Mouse (Mus musculus): Measurements from ENCODE around the gene Pars2. TPM values are rescaled to one million over a fixed set of nuclear protein-coding genes. Genes with fewer than 3 reads are reported as not detected.

Pars2 gene
- 10.1 and 11.0 TPM in 2 replicates for polyA plus RNA-seq (2014; fragmentation: Nextera tagmentation; extraction: Ambion mirVana)

GRCm38 (mm10) chr4:106650833-106651527 is at the start of gene Pars2:
Gene Pars2 (plus strand): TSS chr4:106651069.
- H3K4me3 ChIP-seq (replicated peaks; ENCODE audit: low read length), result peak within 1 kb of the TSS; percentile 56
- peaks cover 23% of the 10 kb centered on the region for H3K36me3 ChIP-seq (replicated peaks; ENCODE audit: control insufficient read depth, insufficient read depth)
- peak within 1 kb of the TSS; percentile 67 for H3K9ac ChIP-seq
- no peaks in the 10 kb centered on the region for H3K9me3 ChIP-seq (ENCODE audit: control insufficient read depth, low read length)
- H3K4me1 ChIP-seq (replicated peaks; ENCODE audit: control insufficient read depth, insufficient read depth, low read length), result peaks cover 6% of the 10 kb centered on the region
- peak; percentile 97 for ATAC-seq (ENCODE audit: low FRiP score)
- H3K4me2 ChIP-seq (replicated peaks), result peak within 1 kb of the TSS; percentile 93
- peak within 1 kb of the TSS; percentile 46 for H3K27ac ChIP-seq
- H3K27me3 ChIP-seq (ENCODE audit: control insufficient read depth, insufficient read depth, low read length), result no peaks in the 10 kb centered on the region
- peak; percentile 98 for DNase-seq (ENCODE audit: low spot score)
- WGBS, result 3% methylated on average over 40 of the region's 40 CpGs

- WGBS, result 42% methylated on average over 18 of the region's 18 CpGs
- H3K9ac ChIP-seq, result 0 out of 2 replicates have a peak overlapping the region, but pooled peaks have one; percentile 34
- H3K9me3 ChIP-seq (ENCODE audit: control insufficient read depth, low read length), result no peaks in the 10 kb centered on the region
- H3K36me3 ChIP-seq (replicated peaks; ENCODE audit: control insufficient read depth, insufficient read depth), result no peaks in the 10 kb centered on the region
- peak overlapping the region; percentile 36 for H3K4me2 ChIP-seq (replicated peaks)
- H3K4me3 ChIP-seq (replicated peaks; ENCODE audit: low read length), result peak overlapping the region; percentile 2; the same call in 1 of the 2 replicates
- H3K27me3 ChIP-seq (ENCODE audit: control insufficient read depth, insufficient read depth, low read length), result no peaks in the 10 kb centered on the region
- H3K4me1 ChIP-seq (replicated peaks; ENCODE audit: control insufficient read depth, insufficient read depth, low read length), result 0 out of 2 replicates have a peak, but pooled peaks cover 5% of the 10 kb centered on the region
- ATAC-seq (ENCODE audit: low FRiP score) (peak; percentile 88), DNase-seq (ENCODE audit: low spot score) (peak; percentile 55)
- no peak overlapping the region for H3K27ac ChIP-seq
Measured at GRCm38 (mm10) chr4:106606639-106607554, 44.0 kb upstream of the Pars2 start.

GRCm38 (mm10) chr4:106607905-106608304 is 43.0 kb upstream of the Pars2 start:
- H3K9me3 ChIP-seq (ENCODE audit: control insufficient read depth, low read length), result no peaks in the 10 kb centered on the region
- no peak overlapping the region for H3K27ac ChIP-seq
- no peak for ATAC-seq (ENCODE audit: low FRiP score)
- H3K9ac ChIP-seq, result no peak overlapping the region
- no peak for DNase-seq (ENCODE audit: low spot score)
- WGBS, result 96% methylated on average over 1 of the region's 1 CpGs
- H3K4me1 ChIP-seq (replicated peaks; ENCODE audit: control insufficient read depth, insufficient read depth, low read length), result 0 out of 2 replicates have a peak, but pooled peaks cover 5% of the 10 kb centered on the region
- H3K36me3 ChIP-seq (replicated peaks; ENCODE audit: control insufficient read depth, insufficient read depth), result no peaks in the 10 kb centered on the region
- H3K27me3 ChIP-seq (ENCODE audit: control insufficient read depth, insufficient read depth, low read length), result no peaks in the 10 kb centered on the region
- H3K4me3 ChIP-seq (replicated peaks; ENCODE audit: low read length), result no peak overlapping the region
- no peak overlapping the region for H3K4me2 ChIP-seq (replicated peaks)

- DNase-seq (ENCODE audit: low spot score), result no peak
- Histone ChIP-seq H3K36me3 (replicated peaks; ENCODE audit: control insufficient read depth, insufficient read depth) (no peaks in the 10 kb centered on the region), H3K4me2 (replicated peaks) (no peak overlapping the region), H3K4me3 (replicated peaks; ENCODE audit: low read length) (no peak overlapping the region), H3K9ac (no peak overlapping the region), H3K27ac (no peak overlapping the region), H3K4me1 (replicated peaks; ENCODE audit: control insufficient read depth, insufficient read depth, low read length) (peaks cover 5% of the 10 kb centered on the region; the same call in 1 of the 2 replicates), H3K9me3 (ENCODE audit: control insufficient read depth, low read length) (no peaks in the 10 kb centered on the region), H3K27me3 (ENCODE audit: control insufficient read depth, insufficient read depth, low read length) (no peaks in the 10 kb centered on the region)
- no peak for ATAC-seq (ENCODE audit: low FRiP score)
- 82% methylated on average over 8 of the region's 8 CpGs for WGBS
Measured at GRCm38 (mm10) chr4:106613105-106613504, 37.8 kb upstream of the Pars2 start.

- no peaks in the 10 kb centered on the region for H3K36me3 ChIP-seq (replicated peaks; ENCODE audit: control insufficient read depth, insufficient read depth)
- H3K9ac ChIP-seq, result no peak overlapping the region
- H3K9me3 ChIP-seq (ENCODE audit: control insufficient read depth, low read length), result no peaks in the 10 kb centered on the region
- no peak for DNase-seq (ENCODE audit: low spot score)
- 82% methylated on average over 3 of the region's 3 CpGs for WGBS
- ATAC-seq (ENCODE audit: low FRiP score), result no peak
- no peak overlapping the region for H3K27ac ChIP-seq
- H3K4me3 ChIP-seq (replicated peaks; ENCODE audit: low read length), result no peak overlapping the region
- H3K4me2 ChIP-seq (replicated peaks), result no peak overlapping the region
- H3K27me3 ChIP-seq (ENCODE audit: control insufficient read depth, insufficient read depth, low read length), result no peaks in the 10 kb centered on the region
- H3K4me1 ChIP-seq (replicated peaks; ENCODE audit: control insufficient read depth, insufficient read depth, low read length), result peaks cover 5% of the 10 kb centered on the region; the same call in 1 of the 2 replicates
Measured at GRCm38 (mm10) chr4:106613560-106613959, 37.3 kb upstream of the Pars2 start.

GRCm38 (mm10) chr4:106614180-106614797 is 36.6 kb upstream of the Pars2 start:
- Histone ChIP-seq H3K36me3 (replicated peaks; ENCODE audit: control insufficient read depth, insufficient read depth) (no peaks in the 10 kb centered on the region), H3K27me3 (ENCODE audit: control insufficient read depth, insufficient read depth, low read length) (no peaks in the 10 kb centered on the region), H3K9me3 (ENCODE audit: control insufficient read depth, low read length) (no peaks in the 10 kb centered on the region), H3K27ac (no peak overlapping the region), H3K4me2 (replicated peaks) (no peak overlapping the region), H3K9ac (no peak overlapping the region), H3K4me1 (replicated peaks; ENCODE audit: control insufficient read depth, insufficient read depth, low read length) (peaks cover 5% of the 10 kb centered on the region; the same call in 1 of the 2 replicates), H3K4me3 (replicated peaks; ENCODE audit: low read length) (no peak overlapping the region)
- 43% methylated on average over 7 of the region's 7 CpGs for WGBS
- DNase-seq (ENCODE audit: low spot score), result peak; percentile 87
- ATAC-seq (ENCODE audit: low FRiP score), result peak; percentile 74

GRCm38 (mm10) chr4:106614881-106615280 is 36.0 kb upstream of the Pars2 start:
- no peak overlapping the region for H3K9ac ChIP-seq
- H3K4me3 ChIP-seq (replicated peaks; ENCODE audit: low read length), result no peak overlapping the region
- H3K4me1 ChIP-seq (replicated peaks; ENCODE audit: control insufficient read depth, insufficient read depth, low read length), result peaks cover 5% of the 10 kb centered on the region; the same call in 1 of the 2 replicates
- H3K4me2 ChIP-seq (replicated peaks), result no peak overlapping the region
- H3K27ac ChIP-seq, result no peak overlapping the region
- H3K27me3 ChIP-seq (ENCODE audit: control insufficient read depth, insufficient read depth, low read length), result no peaks in the 10 kb centered on the region
- H3K9me3 ChIP-seq (ENCODE audit: control insufficient read depth, low read length), result no peaks in the 10 kb centered on the region
- no peak for DNase-seq (ENCODE audit: low spot score)
- no peak for ATAC-seq (ENCODE audit: low FRiP score)
- no peaks in the 10 kb centered on the region for H3K36me3 ChIP-seq (replicated peaks; ENCODE audit: control insufficient read depth, insufficient read depth)
- 90% methylated on average over 9 of the region's 9 CpGs for WGBS

- ATAC-seq (ENCODE audit: low FRiP score), result no peak
Measured at GRCm38 (mm10) chr4:106615637-106616036, 35.2 kb upstream of the Pars2 start.

More at GRCm38 (mm10) chr4:106615637-106616036, 35.2 kb upstream of the Pars2 start:
- Histone ChIP-seq H3K9me3 (ENCODE audit: control insufficient read depth, low read length) (no peaks in the 10 kb centered on the region), H3K4me1 (replicated peaks; ENCODE audit: control insufficient read depth, insufficient read depth, low read length) (peaks cover 5% of the 10 kb centered on the region; the same call in 1 of the 2 replicates), H3K27me3 (ENCODE audit: control insufficient read depth, insufficient read depth, low read length) (no peaks in the 10 kb centered on the region), H3K27ac (no peak overlapping the region), H3K9ac (no peak overlapping the region), H3K4me3 (replicated peaks; ENCODE audit: low read length) (no peak overlapping the region), H3K36me3 (replicated peaks; ENCODE audit: control insufficient read depth, insufficient read depth) (no peaks in the 10 kb centered on the region), H3K4me2 (replicated peaks) (no peak overlapping the region)
- DNase-seq (ENCODE audit: low spot score), result no peak
- 87% methylated on average over 12 of the region's 12 CpGs for WGBS
